In the genomic region with DNA sequence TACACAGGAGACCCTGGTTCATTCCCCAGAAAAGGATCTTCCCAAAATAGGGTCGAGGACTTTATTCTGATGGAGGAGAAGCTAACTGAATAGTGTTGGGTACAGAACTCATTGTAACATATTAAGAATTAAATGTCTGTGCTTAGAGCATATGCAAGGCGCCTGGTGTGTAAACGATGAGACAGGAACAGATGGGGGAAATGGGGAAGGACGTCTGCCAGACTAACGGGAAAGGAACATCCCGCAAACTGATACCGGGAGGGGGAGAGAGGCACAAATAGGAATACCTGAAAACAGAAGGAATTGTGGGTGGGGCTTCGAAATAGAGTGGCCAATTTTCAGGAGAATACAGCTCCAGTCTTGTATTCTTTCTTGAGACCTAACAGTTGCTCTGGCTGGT, we compare ENCODE assay signal across 22 mouse cellular contexts.
DNase-seq lines count a peak whose midpoint lies in the region; ATAC-seq and TF ChIP-seq lines count a peak whose summit lies in the region.
"Had no signal": no experiment of that assay in that cellular context is flagged by ENCODE, and none has a peak within 500 bp of the region (broad histone marks: within the 10 kb centered on the region; RNA-seq: fewer than 3 reads in every experiment).

No protein-coding gene starts in this region.

- no peak overlapping the region for H3K9ac ChIP-seq in forebrain, embryonic 14.5 days (ENCODE audit: low read length)
- H3K9ac ChIP-seq in forebrain, embryonic 15.5 days (replicated peaks) = no peak overlapping the region
- no peak overlapping the region for H3K9ac ChIP-seq in kidney, embryonic 16.5 days (replicated peaks; ENCODE audit: low read length)
- no peak overlapping the region for H3K9ac ChIP-seq in hindbrain, embryonic 11.5 days (ENCODE audit: low read depth, low read length)
- H3K9ac ChIP-seq: heart, embryonic 13.5 days; hindbrain, embryonic 12.5 days; limb, embryonic 15.5 days; liver, embryonic 14.5 days; lung, embryonic 14.5 days; midbrain, embryonic 13.5 days had no signal

- WGBS in forebrain, embryonic 14.5 days = 71% methylated on average over 8 of the region's 8 CpGs
- WGBS in forebrain, embryonic 15.5 days = 58% methylated on average over 8 of the region's 8 CpGs
- WGBS in kidney, embryonic 16.5 days = 80% methylated on average over 8 of the region's 8 CpGs
- 77% methylated on average over 8 of the region's 8 CpGs for WGBS in kidney, adult 2 months
- 85% methylated on average over 8 of the region's 8 CpGs for WGBS in hindbrain, embryonic 11.5 days

- no peaks in the 10 kb centered on the region for H3K27me3 ChIP-seq in forebrain, embryonic 14.5 days (replicated peaks; ENCODE audit: control insufficient read depth, insufficient read depth, low read length)
- H3K27me3 ChIP-seq in forebrain, embryonic 15.5 days = no peaks in the 10 kb centered on the region
- H3K27me3 ChIP-seq in kidney, embryonic 16.5 days (ENCODE audit: insufficient read depth, low read length) = no peaks in the 10 kb centered on the region
- H3K27me3 ChIP-seq in kidney, adult 2 months (replicated peaks; ENCODE audit: control insufficient read depth, insufficient read depth, low read length) = no peaks in the 10 kb centered on the region
- no peaks in the 10 kb centered on the region for H3K27me3 ChIP-seq in hindbrain, embryonic 11.5 days (ENCODE audit: control insufficient read depth, insufficient read depth, low read length)
- H3K27me3 ChIP-seq: hindbrain, embryonic 12.5 days; limb, embryonic 15.5 days; megakaryocyte, embryonic 14.5 days; midbrain, embryonic 13.5 days had no signal

- TF ChIP-seq POLR2A in kidney, adult 2 months (IDR thresholded peaks at IDR 0.05; ENCODE audit: low read depth, low read length) = no peak

- ATAC-seq in forebrain, embryonic 14.5 days = no peak
- ATAC-seq in forebrain, embryonic 15.5 days (replicated peaks) = no peak
- no peak for ATAC-seq in kidney, embryonic 16.5 days (ENCODE audit: low FRiP score, low TSS enrichment)
- no peak for ATAC-seq in hindbrain, embryonic 11.5 days (ENCODE audit: low FRiP score)
- ATAC-seq: activated CD4-positive, CD25-positive, alpha-beta regulatory T cell, adult 4 months; intestine, postnatal 0 days; midbrain, embryonic 13.5 days had no signal

- TF ChIP-seq CTCF in kidney, adult 2 months (conservative IDR thresholded peaks at IDR 0.05; ENCODE audit: insufficient read depth, insufficient read length, low read depth, low read length) = no peak

- H3K27ac ChIP-seq in forebrain, embryonic 14.5 days (ENCODE audit: low read depth, low read length) = no peak overlapping the region
- H3K27ac ChIP-seq in forebrain, embryonic 15.5 days (replicated peaks) = no peak overlapping the region; the same call in 1 of the 2 replicates
- 0 out of 2 replicates have a peak overlapping the region, but pooled peaks have one; percentile 91 for H3K27ac ChIP-seq in kidney, embryonic 16.5 days (ENCODE audit: low read length)
- H3K27ac ChIP-seq in kidney, adult 2 months (ENCODE audit: insufficient read depth, low read depth, low read length) = no peak overlapping the region
- H3K27ac ChIP-seq in hindbrain, embryonic 11.5 days (ENCODE audit: low read depth, low read length) = no peak overlapping the region
- H3K27ac ChIP-seq: hindbrain, embryonic 12.5 days; limb, embryonic 15.5 days; liver, embryonic 14.5 days; midbrain, embryonic 13.5 days had no signal

- H3K36me3 ChIP-seq in forebrain, embryonic 14.5 days (ENCODE audit: control insufficient read depth, insufficient read depth, low read length) = no peaks in the 10 kb centered on the region
- no peaks in the 10 kb centered on the region for H3K36me3 ChIP-seq in forebrain, embryonic 15.5 days
- H3K36me3 ChIP-seq in kidney, embryonic 16.5 days (ENCODE audit: insufficient read depth, low read length) = no peaks in the 10 kb centered on the region
- no peaks in the 10 kb centered on the region for H3K36me3 ChIP-seq in kidney, adult 2 months (ENCODE audit: control insufficient read depth, insufficient read depth, low read length)
- H3K36me3 ChIP-seq in hindbrain, embryonic 11.5 days (ENCODE audit: control insufficient read depth, insufficient read depth, low read length) = no peaks in the 10 kb centered on the region
- H3K36me3 ChIP-seq: embryonic facial prominence, embryonic 10.5 days; heart, embryonic 13.5 days; hindbrain, embryonic 12.5 days; limb, embryonic 15.5 days; midbrain, embryonic 13.5 days had no signal

- DNase-seq in forebrain, embryonic 14.5 days (ENCODE audit: low spot score) = peak; percentile 68
- DNase-seq in kidney, adult 2 months = no peak
- DNase-seq in brain, adult 2 months (ENCODE audit: low read depth, low spot score) = peak; percentile 44
- peak; percentile 22 to 60 for DNase-seq in layer of hippocampus, adult 8-10 months (ENCODE audit: low spot score in 2 of 2)
- no peak for DNase-seq in hindbrain, embryonic 11.5 days (ENCODE audit: low spot score)
- no peak for DNase-seq in urinary bladder, postnatal 36 days (ENCODE audit: low spot score in 2 of 2)
- DNase-seq: adrenal gland, postnatal 10 days; cerebellum, adult 9-11 months; gastrocnemius, postnatal 10 days; lung, embryonic 14.5 days; right cerebral cortex, postnatal 4 days had no signal

- H3K9me3 ChIP-seq in forebrain, embryonic 14.5 days (replicated peaks; ENCODE audit: control insufficient read depth, low read length) = no peaks in the 10 kb centered on the region
- H3K9me3 ChIP-seq in forebrain, embryonic 15.5 days = no peaks in the 10 kb centered on the region
- H3K9me3 ChIP-seq in kidney, embryonic 16.5 days (ENCODE audit: low read length) = 0 out of 2 replicates have a peak, but pooled peaks cover 4% of the 10 kb centered on the region
- H3K9me3 ChIP-seq in hindbrain, embryonic 11.5 days (ENCODE audit: control insufficient read depth, low read length) = no peaks in the 10 kb centered on the region
- H3K9me3 ChIP-seq: limb, embryonic 15.5 days had no signal

- H3K4me1 ChIP-seq in forebrain, embryonic 14.5 days (ENCODE audit: control insufficient read depth, insufficient read depth, low read length) = no peaks in the 10 kb centered on the region; the same call in 1 of the 2 replicates
- H3K4me1 ChIP-seq in forebrain, embryonic 15.5 days = no peaks in the 10 kb centered on the region
- H3K4me1 ChIP-seq in kidney, embryonic 16.5 days (ENCODE audit: insufficient read depth, low read length) = peaks cover 15% of the 10 kb centered on the region
- H3K4me1 ChIP-seq in kidney, adult 2 months (ENCODE audit: control insufficient read depth, insufficient read depth, low read length) = no peaks in the 10 kb centered on the region
- no peaks in the 10 kb centered on the region for H3K4me1 ChIP-seq in hindbrain, embryonic 11.5 days (replicated peaks; ENCODE audit: control insufficient read depth, insufficient read depth, low read length)
- H3K4me1 ChIP-seq: megakaryocyte, embryonic 14.5 days had no signal

- H3K4me3 ChIP-seq in forebrain, embryonic 14.5 days (ENCODE audit: low read depth, low read length) = no peak overlapping the region
- no peak overlapping the region for H3K4me3 ChIP-seq in forebrain, embryonic 15.5 days
- no peak overlapping the region for H3K4me3 ChIP-seq in kidney, embryonic 16.5 days (ENCODE audit: low read length)
- H3K4me3 ChIP-seq in kidney, adult 2 months (ENCODE audit: insufficient read depth, low read depth, low read length) = no peak overlapping the region
- no peak overlapping the region for H3K4me3 ChIP-seq in hindbrain, embryonic 11.5 days (ENCODE audit: low read depth, low read length)
- H3K4me3 ChIP-seq: embryonic facial prominence, embryonic 10.5 days; heart, embryonic 13.5 days; hindbrain, embryonic 12.5 days; limb, embryonic 15.5 days; megakaryocyte, embryonic 14.5 days; midbrain, embryonic 13.5 days had no signal

- H3K4me2 ChIP-seq in forebrain, embryonic 14.5 days (ENCODE audit: low read length) = no peak overlapping the region
- no peak overlapping the region for H3K4me2 ChIP-seq in forebrain, embryonic 15.5 days (replicated peaks)
- H3K4me2 ChIP-seq in kidney, embryonic 16.5 days (replicated peaks; ENCODE audit: low read depth, low read length) = no peak overlapping the region
- H3K4me2 ChIP-seq in hindbrain, embryonic 11.5 days (replicated peaks; ENCODE audit: low read depth, low read length) = no peak overlapping the region
- H3K4me2 ChIP-seq: heart, embryonic 13.5 days; hindbrain, embryonic 12.5 days; limb, embryonic 15.5 days; lung, embryonic 14.5 days; midbrain, embryonic 13.5 days had no signal

Comparison
In these comparisons a context has a peak if more than half of its experiments do, and no peak if none do; other contexts are left out.
1. DNase-seq: peak in forebrain, embryonic 14.5 days (single experiment), brain, adult 2 months (single experiment) and layer of hippocampus, adult 8-10 months (2 of 2); none in kidney, adult 2 months (single experiment), hindbrain, embryonic 11.5 days (single experiment) and urinary bladder, postnatal 36 days (0 of 2).